In the genomic region with DNA sequence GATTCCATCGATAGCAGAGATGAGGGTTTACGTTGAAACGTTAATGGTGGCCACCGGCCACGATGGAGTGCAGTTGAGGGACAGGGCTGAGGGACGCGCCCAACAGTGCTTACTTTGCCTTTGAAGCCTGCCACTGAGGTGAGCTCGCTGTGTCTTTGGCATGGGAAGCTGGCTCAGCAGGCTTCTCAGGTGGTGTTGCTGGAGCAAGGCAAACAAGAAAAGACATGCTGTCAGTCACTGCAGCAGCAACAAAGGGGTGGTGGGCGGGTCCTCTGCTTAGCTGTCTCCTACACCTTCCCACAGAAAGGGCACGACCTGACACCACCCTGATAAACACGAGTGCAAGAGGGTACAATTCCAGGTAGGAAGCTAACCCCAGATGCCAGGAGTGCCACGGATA, we compare ENCODE assay signal across 19 mouse cellular contexts. TPM values are rescaled to one million over a fixed set of nuclear protein-coding genes. Genes with fewer than 3 reads are reported as not detected.
DNase-seq lines count a peak whose midpoint lies in the region; ATAC-seq lines count a peak whose summit lies in the region.
"Had no signal": no experiment of that assay in that cellular context is flagged by ENCODE, and none has a peak within 500 bp of the region (broad histone marks: within the 10 kb centered on the region; RNA-seq: fewer than 3 reads in every experiment).

No protein-coding gene starts in this region.

- peaks cover 32% of the 10 kb centered on the region for H3K4me1 ChIP-seq in hindbrain, embryonic 10.5 days (replicated peaks)
- peaks cover 4% of the 10 kb centered on the region for H3K4me1 ChIP-seq in hindbrain, embryonic 11.5 days (replicated peaks; ENCODE audit: control insufficient read depth, insufficient read depth, low read length)
- peaks cover 19% of the 10 kb centered on the region for H3K4me1 ChIP-seq in embryonic facial prominence, embryonic 15.5 days
- H3K4me1 ChIP-seq in stomach, embryonic 16.5 days (ENCODE audit: control insufficient read depth, insufficient read depth, low read length): peaks cover 9% of the 10 kb centered on the region; the same call in 1 of the 2 replicates

- WGBS in hindbrain, embryonic 10.5 days: 67% methylated on average over 12 of the region's 12 CpGs
- WGBS in hindbrain, embryonic 11.5 days: 70% methylated on average over 12 of the region's 12 CpGs
- WGBS in embryonic facial prominence, embryonic 15.5 days: 59% methylated on average over 12 of the region's 12 CpGs
- 49% methylated on average over 12 of the region's 12 CpGs for WGBS in stomach, embryonic 16.5 days

- 0 out of 2 replicates have a peak overlapping the region, but pooled peaks have one; percentile 6 for H3K27ac ChIP-seq in hindbrain, embryonic 10.5 days
- H3K27ac ChIP-seq in hindbrain, embryonic 11.5 days (ENCODE audit: low read depth, low read length): no peak overlapping the region
- H3K27ac ChIP-seq in embryonic facial prominence, embryonic 15.5 days (replicated peaks): peak overlapping the region; percentile 79
- peak overlapping the region; percentile 86 for H3K27ac ChIP-seq in stomach, embryonic 16.5 days (ENCODE audit: low read length)
- H3K27ac ChIP-seq: forebrain, embryonic 13.5 days; kidney, embryonic 15.5 days; midbrain, embryonic 12.5 days; neural tube, embryonic 15.5 days had no signal

- H3K9ac ChIP-seq in hindbrain, embryonic 11.5 days (ENCODE audit: low read depth, low read length): no peak overlapping the region
- no peak overlapping the region for H3K9ac ChIP-seq in embryonic facial prominence, embryonic 15.5 days
- no peak overlapping the region for H3K9ac ChIP-seq in stomach, embryonic 16.5 days (ENCODE audit: low read length)
- H3K9ac ChIP-seq: forebrain, embryonic 13.5 days; heart, embryonic 12.5 days; kidney, embryonic 15.5 days; midbrain, embryonic 12.5 days; neural tube, embryonic 15.5 days had no signal

- H3K9me3 ChIP-seq in hindbrain, embryonic 10.5 days: no peaks in the 10 kb centered on the region
- no peaks in the 10 kb centered on the region for H3K9me3 ChIP-seq in hindbrain, embryonic 11.5 days (ENCODE audit: control insufficient read depth, low read length)
- no peaks in the 10 kb centered on the region for H3K9me3 ChIP-seq in embryonic facial prominence, embryonic 15.5 days (replicated peaks)
- no peaks in the 10 kb centered on the region for H3K9me3 ChIP-seq in stomach, embryonic 16.5 days (replicated peaks; ENCODE audit: control insufficient read depth, low read length)
- H3K9me3 ChIP-seq: forebrain, embryonic 13.5 days; heart, embryonic 12.5 days; kidney, embryonic 15.5 days; midbrain, embryonic 12.5 days; neural tube, embryonic 15.5 days had no signal

- H3K4me3 ChIP-seq in hindbrain, embryonic 10.5 days: no peak overlapping the region
- H3K4me3 ChIP-seq in hindbrain, embryonic 11.5 days (ENCODE audit: low read depth, low read length): no peak overlapping the region
- no peak overlapping the region for H3K4me3 ChIP-seq in embryonic facial prominence, embryonic 15.5 days (replicated peaks)
- H3K4me3 ChIP-seq in stomach, embryonic 16.5 days (replicated peaks; ENCODE audit: low read length): no peak overlapping the region
- H3K4me3 ChIP-seq: forebrain, embryonic 13.5 days; heart, embryonic 12.5 days; kidney, embryonic 15.5 days; midbrain, embryonic 12.5 days; myocyte; neural tube, embryonic 15.5 days had no signal

- no peak overlapping the region for H3K4me2 ChIP-seq in hindbrain, embryonic 11.5 days (replicated peaks; ENCODE audit: low read depth, low read length)
- H3K4me2 ChIP-seq in embryonic facial prominence, embryonic 15.5 days (replicated peaks): no peak overlapping the region
- H3K4me2 ChIP-seq in stomach, embryonic 16.5 days (ENCODE audit: low read depth, low read length): 0 out of 2 replicates have a peak overlapping the region, but pooled peaks have one; percentile 9
- H3K4me2 ChIP-seq: forebrain, embryonic 13.5 days; heart, embryonic 12.5 days; kidney, embryonic 15.5 days; midbrain, embryonic 12.5 days; neural tube, embryonic 15.5 days had no signal

- no peaks in the 10 kb centered on the region for H3K27me3 ChIP-seq in hindbrain, embryonic 10.5 days (ENCODE audit: insufficient read depth, poor library complexity, severe bottlenecking)
- no peaks in the 10 kb centered on the region for H3K27me3 ChIP-seq in hindbrain, embryonic 11.5 days (ENCODE audit: control insufficient read depth, insufficient read depth, low read length)
- no peaks in the 10 kb centered on the region for H3K27me3 ChIP-seq in embryonic facial prominence, embryonic 15.5 days
- no peaks in the 10 kb centered on the region for H3K27me3 ChIP-seq in stomach, embryonic 16.5 days (ENCODE audit: control insufficient read depth, insufficient read depth, low read length)
- H3K27me3 ChIP-seq: forebrain, embryonic 13.5 days; heart, embryonic 12.5 days; kidney, embryonic 15.5 days; midbrain, embryonic 12.5 days; neural tube, embryonic 15.5 days had no signal

- no peak for DNase-seq in hindbrain, embryonic 10.5 days (ENCODE audit: low spot score)
- DNase-seq in hindbrain, embryonic 11.5 days (ENCODE audit: low spot score): no peak
- DNase-seq in lung, postnatal 36 days: peak; percentile 22
- no peak for DNase-seq in lung, postnatal 10 days
- DNase-seq in gastrocnemius, adult 18-20 months (ENCODE audit: low spot score): no peak
- DNase-seq in adrenal gland, postnatal 14 days: no peak
- DNase-seq: adrenal gland, postnatal 25 days; cerebellum, adult 2 months; gastrocnemius, postnatal 36 days; retina, postnatal 1 day; thymus, adult 2 months had no signal

- H3K36me3 ChIP-seq in hindbrain, embryonic 10.5 days: peaks cover 95% of the 10 kb centered on the region
- H3K36me3 ChIP-seq in hindbrain, embryonic 11.5 days (ENCODE audit: control insufficient read depth, insufficient read depth, low read length): peaks cover 6% of the 10 kb centered on the region
- peaks cover 64% of the 10 kb centered on the region for H3K36me3 ChIP-seq in embryonic facial prominence, embryonic 15.5 days
- H3K36me3 ChIP-seq in stomach, embryonic 16.5 days (ENCODE audit: control insufficient read depth, insufficient read depth, low read length): no peaks in the 10 kb centered on the region

- no peak for ATAC-seq in hindbrain, embryonic 11.5 days (ENCODE audit: low FRiP score)
- peak; percentile 52; the same call in 1 of the 2 replicates for ATAC-seq in embryonic facial prominence, embryonic 15.5 days (ENCODE audit: insufficient number of reproducible peaks, low FRiP score, low TSS enrichment, low read depth)
- peak; percentile 78 for ATAC-seq in stomach, embryonic 16.5 days (ENCODE audit: insufficient read depth, low FRiP score)

RNA-seq across cellular contexts. Expression of gene Fbf1, which starts 6.7 kb away (rescaled TPM):
- 59.2 and 62.8 TPM in 2 replicates for polyA plus RNA-seq in hindbrain, embryonic 10.5 days (2016; fragmentation: Nextera tagmentation; extraction: Ambion mirVana)
- polyA plus RNA-seq in hindbrain, embryonic 11.5 days (2014; fragmentation: Nextera tagmentation; extraction: Ambion mirVana): 28.4 and 32.1 TPM in 2 replicates
- polyA plus RNA-seq in embryonic facial prominence, embryonic 15.5 days (2015; fragmentation: Nextera tagmentation; extraction: Ambion mirVana): 36.9 and 44.9 TPM in 2 replicates
- polyA plus RNA-seq in stomach, embryonic 16.5 days (2015; fragmentation: Nextera tagmentation; extraction: Ambion mirVana): 28.0 and 31.4 TPM in 2 replicates
- 10 to 100 TPM in 1 of 2 experiments, 1 to 10 TPM in 1; 8.9 to 11.0 TPM for total RNA-seq in gastrocnemius, adult 18-20 months (2021)
- 28.1 and 31.0 TPM in 2 replicates for total RNA-seq in adrenal gland, postnatal 14 days (2021)

RNA-seq across cellular contexts. Expression of gene Mrpl38, which starts 22.6 kb away (rescaled TPM):
- 108 and 114 TPM in 2 replicates for polyA plus RNA-seq in hindbrain, embryonic 10.5 days (2016; fragmentation: Nextera tagmentation; extraction: Ambion mirVana)
- 93.2 and 100 TPM in 2 replicates for polyA plus RNA-seq in hindbrain, embryonic 11.5 days (2014; fragmentation: Nextera tagmentation; extraction: Ambion mirVana)
- polyA plus RNA-seq in embryonic facial prominence, embryonic 15.5 days (2015; fragmentation: Nextera tagmentation; extraction: Ambion mirVana): 86.9 and 93.7 TPM in 2 replicates
- polyA plus RNA-seq in stomach, embryonic 16.5 days (2015; fragmentation: Nextera tagmentation; extraction: Ambion mirVana): 83.5 and 87.0 TPM in 2 replicates
- total RNA-seq in gastrocnemius, adult 18-20 months (2021): 10 to 100 TPM; 48.4 to 52.9 TPM
- 90.7 and 95.0 TPM in 2 replicates for total RNA-seq in adrenal gland, postnatal 14 days (2021)

RNA-seq across cellular contexts. Expression of gene Trim65, which starts 30.4 kb away (rescaled TPM):
- 1.8 and 2.0 TPM in 2 replicates for polyA plus RNA-seq in hindbrain, embryonic 10.5 days (2016; fragmentation: Nextera tagmentation; extraction: Ambion mirVana)
- polyA plus RNA-seq in hindbrain, embryonic 11.5 days (2014; fragmentation: Nextera tagmentation; extraction: Ambion mirVana): 1.4 and 2.5 TPM in 2 replicates
- 5.2 and 6.1 TPM in 2 replicates for polyA plus RNA-seq in embryonic facial prominence, embryonic 15.5 days (2015; fragmentation: Nextera tagmentation; extraction: Ambion mirVana)
- polyA plus RNA-seq in stomach, embryonic 16.5 days (2015; fragmentation: Nextera tagmentation; extraction: Ambion mirVana): 6.2 and 8.0 TPM in 2 replicates
- total RNA-seq in gastrocnemius, adult 18-20 months (2021): 1 to 10 TPM; 4.2 to 4.6 TPM
- total RNA-seq in adrenal gland, postnatal 14 days (2021): 8.6 and 10.2 TPM in 2 replicates

RNA-seq across cellular contexts. Expression of gene Trim47, which starts 34.3 kb away (rescaled TPM):
- polyA plus RNA-seq in hindbrain, embryonic 10.5 days (2016; fragmentation: Nextera tagmentation; extraction: Ambion mirVana): 3.1 and 4.3 TPM in 2 replicates
- polyA plus RNA-seq in hindbrain, embryonic 11.5 days (2014; fragmentation: Nextera tagmentation; extraction: Ambion mirVana): 3.0 TPM in 2 replicates
- 25.1 and 27.6 TPM in 2 replicates for polyA plus RNA-seq in embryonic facial prominence, embryonic 15.5 days (2015; fragmentation: Nextera tagmentation; extraction: Ambion mirVana)
- 22.7 and 23.1 TPM in 2 replicates for polyA plus RNA-seq in stomach, embryonic 16.5 days (2015; fragmentation: Nextera tagmentation; extraction: Ambion mirVana)
- total RNA-seq in gastrocnemius, adult 18-20 months (2021): 1 to 10 TPM; 8.1 to 9.6 TPM
- 19.9 and 23.6 TPM in 2 replicates for total RNA-seq in adrenal gland, postnatal 14 days (2021)

RNA-seq across cellular contexts. Expression of gene Ten1, which starts 37.3 kb away (rescaled TPM):
- polyA plus RNA-seq in hindbrain, embryonic 10.5 days (2016; fragmentation: Nextera tagmentation; extraction: Ambion mirVana): 68.5 and 78.9 TPM in 2 replicates
- polyA plus RNA-seq in hindbrain, embryonic 11.5 days (2014; fragmentation: Nextera tagmentation; extraction: Ambion mirVana): 59.4 and 60.7 TPM in 2 replicates
- polyA plus RNA-seq in embryonic facial prominence, embryonic 15.5 days (2015; fragmentation: Nextera tagmentation; extraction: Ambion mirVana): 81.0 and 86.7 TPM in 2 replicates
- 74.7 and 78.2 TPM in 2 replicates for polyA plus RNA-seq in stomach, embryonic 16.5 days (2015; fragmentation: Nextera tagmentation; extraction: Ambion mirVana)
- total RNA-seq in gastrocnemius, adult 18-20 months (2021): 10 to 100 TPM; 16.9 to 20.4 TPM
- 16.7 and 20.0 TPM in 2 replicates for total RNA-seq in adrenal gland, postnatal 14 days (2021)
